Mouse (Mus musculus) ovary, postnatal 10 days (tissue): ENCODE data around the gene Neurl4.

Experiments used
- DNase-seq: peaks from one replicate; pipeline ENCODE4 v3.0.0; 2022; ENCODE audit warnings: low spot score

The Neurl4 gene

GRCm38 (mm10) chr11:69932254-69932653 lies 31.4 kb downstream of the Neurl4 start:
- no peak for DNase-seq

- no peak for DNase-seq
These were observed 32.2 kb downstream of the Neurl4 start for GRCm38 (mm10) chr11:69933066-69933465.

GRCm38 (mm10) chr11:69934169-69934568 lies 33.3 kb downstream of the Neurl4 start:
- DNase-seq, result peak; percentile 89

GRCm38 (mm10) chr11:69934681-69935080 lies 33.8 kb downstream of the Neurl4 start:
- DNase-seq, result no peak

GRCm38 (mm10) chr11:69935137-69935879 lies 34.4 kb downstream of the Neurl4 start, which contains the start of gene Ybx2:
TSS of gene Ybx2 (plus strand) at chr11:69935796.
- DNase-seq, result no peak

- no peak for DNase-seq
These were observed 35.3 kb downstream of the Neurl4 start for GRCm38 (mm10) chr11:69936156-69936555.

- no peak for DNase-seq
These were observed 36.0 kb downstream of the Neurl4 start for GRCm38 (mm10) chr11:69936714-69937347.

GRCm38 (mm10) chr11:69937385-69937784 lies 36.5 kb downstream of the Neurl4 start:
- DNase-seq, result no peak

GRCm38 (mm10) chr11:69937834-69938233 lies 37.0 kb downstream of the Neurl4 start:
- DNase-seq, result no peak

GRCm38 (mm10) chr11:69938401-69938979 lies 37.6 kb downstream of the Neurl4 start:
- DNase-seq, result no peak

GRCm38 (mm10) chr11:69939181-69939580 lies 38.3 kb downstream of the Neurl4 start:
- DNase-seq, result no peak

- no peak for DNase-seq
These were observed 38.9 kb downstream of the Neurl4 start for GRCm38 (mm10) chr11:69939731-69940130.

GRCm38 (mm10) chr11:69940962-69941361 lies 40.1 kb downstream of the Neurl4 start:
- no peak for DNase-seq

- no peak for DNase-seq
These were observed 44.3 kb downstream of the Neurl4 start for GRCm38 (mm10) chr11:69945216-69945615.

- no peak for DNase-seq
These were observed 45.4 kb downstream of the Neurl4 start for GRCm38 (mm10) chr11:69945997-69946891.

GRCm38 (mm10) chr11:69947337-69948065 lies 46.6 kb downstream of the Neurl4 start:
- DNase-seq, result no peak

GRCm38 (mm10) chr11:69948066-69948762 lies 47.3 kb downstream of the Neurl4 start, which contains the start of gene Slc2a4:
TSS of gene Slc2a4 (minus strand) at chr11:69948188.
- peak; percentile 70 for DNase-seq

- DNase-seq, result peak; percentile 72
These were observed 47.9 kb downstream of the Neurl4 start for GRCm38 (mm10) chr11:69948763-69949150.

GRCm38 (mm10) chr11:69950807-69951459 lies 50.1 kb downstream of the Neurl4 start:
- no peak for DNase-seq

- DNase-seq, result no peak
These were observed 51.4 kb downstream of the Neurl4 start for GRCm38 (mm10) chr11:69952274-69952673.
